In the genomic region with DNA sequence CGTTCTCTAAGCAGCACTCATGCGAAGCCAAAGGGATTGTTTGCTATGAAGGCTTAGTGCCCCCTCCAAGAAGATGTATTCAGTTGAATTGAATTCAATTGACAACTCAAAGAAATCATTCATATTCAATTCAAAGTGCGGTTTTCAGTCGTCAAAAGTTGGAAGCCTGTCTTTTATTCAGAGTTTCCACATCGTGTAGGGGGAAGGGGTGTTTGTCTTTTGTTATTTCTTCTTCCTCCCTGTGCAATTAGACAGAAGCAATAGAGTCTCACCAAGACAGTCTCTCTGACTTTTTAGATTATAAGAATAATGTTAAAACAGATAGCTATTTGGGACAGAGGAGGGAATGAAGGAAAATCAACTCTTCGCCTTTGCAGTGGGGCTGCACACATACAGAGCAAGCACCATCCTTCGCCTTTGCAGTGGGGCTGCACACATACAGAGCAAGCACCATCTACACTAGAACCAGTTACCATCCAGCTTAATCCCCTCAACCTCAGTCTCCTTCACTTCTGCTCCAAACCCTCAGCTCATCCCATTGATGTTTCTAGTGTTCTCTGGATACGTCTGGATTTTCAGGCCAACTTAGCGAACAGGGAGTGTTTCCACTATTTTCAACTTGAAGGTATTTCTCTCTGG, we compare ENCODE assay signal across 15 mouse cellular contexts.
A peak's percentile ranks its signal among the peaks of the same experiment; 100 is the strongest.
DNase-seq lines count a peak whose midpoint lies in the region; ATAC-seq and TF ChIP-seq lines count a peak whose summit lies in the region.
"Had no signal": no experiment of that assay in that cellular context is flagged by ENCODE, and none has a peak within 500 bp of the region (broad histone marks: within the 10 kb centered on the region; RNA-seq: fewer than 3 reads in every experiment).

No protein-coding gene starts in this region.

- peak overlapping the region; percentile 87 for H3K27ac ChIP-seq in heart, embryonic 13.5 days (replicated peaks)
- H3K27ac ChIP-seq in heart, adult 2 months, result no peak overlapping the region
- peak overlapping the region; percentile 82 for H3K27ac ChIP-seq in lung, embryonic 14.5 days (ENCODE audit: low read depth)
- peak overlapping the region; percentile 59; the same call in 1 of the 2 replicates for H3K27ac ChIP-seq in forebrain, embryonic 14.5 days (ENCODE audit: low read depth, low read length)
- peak overlapping the region; percentile 47; the same call in 1 of the 2 replicates for H3K27ac ChIP-seq in midbrain, embryonic 13.5 days
- H3K27ac ChIP-seq: embryonic facial prominence, embryonic 15.5 days; hindbrain, postnatal 0 days; left cerebral cortex, adult 2 months; limb, embryonic 15.5 days; neural tube, embryonic 15.5 days had no signal

- H3K36me3 ChIP-seq in heart, embryonic 13.5 days, result no peaks in the 10 kb centered on the region
- no peaks in the 10 kb centered on the region for H3K36me3 ChIP-seq in heart, adult 2 months (ENCODE audit: control insufficient read depth, insufficient read depth, low read length)
- no peaks in the 10 kb centered on the region for H3K36me3 ChIP-seq in lung, embryonic 14.5 days (ENCODE audit: insufficient read depth)
- H3K36me3 ChIP-seq in forebrain, embryonic 14.5 days (ENCODE audit: control insufficient read depth, insufficient read depth, low read length), result no peaks in the 10 kb centered on the region
- no peaks in the 10 kb centered on the region for H3K36me3 ChIP-seq in midbrain, embryonic 13.5 days
- H3K36me3 ChIP-seq: embryonic facial prominence, embryonic 15.5 days; limb, embryonic 15.5 days; neural tube, embryonic 15.5 days had no signal

- WGBS in heart, embryonic 13.5 days, result 68% methylated on average over 9 of the region's 9 CpGs
- WGBS in heart, adult 2 months, result 82% methylated on average over 9 of the region's 9 CpGs
- 64% methylated on average over 9 of the region's 9 CpGs for WGBS in lung, embryonic 14.5 days
- 29% methylated on average over 9 of the region's 9 CpGs for WGBS in forebrain, embryonic 14.5 days
- WGBS in midbrain, embryonic 13.5 days, result 35% methylated on average over 9 of the region's 9 CpGs

- peak overlapping the region; percentile 44; the same call in 1 of the 2 replicates for H3K9ac ChIP-seq in heart, embryonic 13.5 days
- H3K9ac ChIP-seq in heart, adult 2 months (ENCODE audit: low read depth, low read length), result no peak overlapping the region
- no peak overlapping the region for H3K9ac ChIP-seq in lung, embryonic 14.5 days
- no peak overlapping the region for H3K9ac ChIP-seq in forebrain, embryonic 14.5 days (ENCODE audit: low read length)
- no peak overlapping the region for H3K9ac ChIP-seq in midbrain, embryonic 13.5 days (replicated peaks)
- H3K9ac ChIP-seq: embryonic facial prominence, embryonic 15.5 days; limb, embryonic 15.5 days; neural tube, embryonic 15.5 days had no signal

- H3K4me2 ChIP-seq in heart, embryonic 13.5 days, result no peak overlapping the region
- no peak overlapping the region for H3K4me2 ChIP-seq in lung, embryonic 14.5 days
- no peak overlapping the region for H3K4me2 ChIP-seq in forebrain, embryonic 14.5 days (ENCODE audit: low read length)
- H3K4me2 ChIP-seq in midbrain, embryonic 13.5 days (replicated peaks), result no peak overlapping the region
- H3K4me2 ChIP-seq: embryonic facial prominence, embryonic 15.5 days; limb, embryonic 15.5 days; neural tube, embryonic 15.5 days had no signal

- no peaks in the 10 kb centered on the region for H3K9me3 ChIP-seq in heart, embryonic 13.5 days
- no peaks in the 10 kb centered on the region for H3K9me3 ChIP-seq in lung, embryonic 14.5 days (ENCODE audit: low read depth, low read length)
- no peaks in the 10 kb centered on the region for H3K9me3 ChIP-seq in forebrain, embryonic 14.5 days (replicated peaks; ENCODE audit: control insufficient read depth, low read length)
- H3K9me3 ChIP-seq in midbrain, embryonic 13.5 days, result no peaks in the 10 kb centered on the region
- H3K9me3 ChIP-seq: embryonic facial prominence, embryonic 15.5 days; limb, embryonic 15.5 days; neural tube, embryonic 15.5 days had no signal

- H3K27me3 ChIP-seq in heart, embryonic 13.5 days (replicated peaks), result no peaks in the 10 kb centered on the region
- H3K27me3 ChIP-seq in heart, adult 2 months (ENCODE audit: control insufficient read depth, insufficient read depth, low read length), result no peaks in the 10 kb centered on the region
- no peaks in the 10 kb centered on the region for H3K27me3 ChIP-seq in lung, embryonic 14.5 days (ENCODE audit: insufficient read depth, low read length)
- no peaks in the 10 kb centered on the region for H3K27me3 ChIP-seq in forebrain, embryonic 14.5 days (replicated peaks; ENCODE audit: control insufficient read depth, insufficient read depth, low read length)
- no peaks in the 10 kb centered on the region for H3K27me3 ChIP-seq in midbrain, embryonic 13.5 days
- H3K27me3 ChIP-seq: embryonic facial prominence, embryonic 15.5 days; limb, embryonic 15.5 days; neural tube, embryonic 15.5 days had no signal

- H3K4me3 ChIP-seq in heart, embryonic 13.5 days, result no peak overlapping the region
- H3K4me3 ChIP-seq in heart, adult 2 months, result no peak overlapping the region
- H3K4me3 ChIP-seq in lung, embryonic 14.5 days (ENCODE audit: low read depth, low read length), result no peak overlapping the region
- no peak overlapping the region for H3K4me3 ChIP-seq in forebrain, embryonic 14.5 days (ENCODE audit: low read depth, low read length)
- no peak overlapping the region for H3K4me3 ChIP-seq in midbrain, embryonic 13.5 days (replicated peaks)
- H3K4me3 ChIP-seq: embryonic facial prominence, embryonic 15.5 days; left cerebral cortex, adult 2 months; limb, embryonic 15.5 days; neural tube, embryonic 15.5 days had no signal

- intact Hi-C loops in heart, adult 2 months (cut with DNase I), result no loop called here

- no peak for TF ChIP-seq POLR2A in heart, adult 2 months (IDR thresholded peaks at IDR 0.05; ENCODE audit: insufficient read depth, low read depth, low read length)

- DNase-seq in heart, adult 2 months, result no peak
- DNase-seq in lung, embryonic 14.5 days, result no peak
- DNase-seq in lung, postnatal 25 days (ENCODE audit: low spot score), result no peak
- peak; percentile 39 for DNase-seq in forebrain, embryonic 14.5 days (ENCODE audit: low spot score)
- DNase-seq in left cerebral cortex, adult 18-20 months (ENCODE audit: low spot score in 2 of 2), result no peak
- no peak for DNase-seq in urinary bladder, postnatal 36 days (ENCODE audit: low spot score in 2 of 2)
- DNase-seq: cerebellum, adult 18-20 months; thymus, adult 18-20 months had no signal

- TF ChIP-seq CTCF in heart, adult 2 months (IDR thresholded peaks at IDR 0.05), result no peak
- no peak for TF ChIP-seq CTCF in lung, embryonic 14.5 days (IDR thresholded peaks at IDR 0.05; ENCODE audit: low read depth)

- no peak for ATAC-seq in heart, embryonic 13.5 days (ENCODE audit: extremely low read depth, insufficient number of reproducible peaks, low FRiP score, low TSS enrichment)
- peak; percentile 33; the same call in 1 of the 2 replicates for ATAC-seq in lung, embryonic 14.5 days (ENCODE audit: insufficient read depth)
- peak; percentile 63 for ATAC-seq in forebrain, embryonic 14.5 days
- ATAC-seq in midbrain, embryonic 13.5 days, result 0 out of 2 replicates have a peak, but pooled peaks have one; percentile 45
- ATAC-seq: hindbrain, postnatal 0 days had no signal

- no peak for TF ChIP-seq EP300 in heart, adult 2 months (IDR thresholded peaks at IDR 0.05; ENCODE audit: insufficient read depth, low read depth, low read length)

- peaks cover 28% of the 10 kb centered on the region for H3K4me1 ChIP-seq in heart, embryonic 13.5 days
- H3K4me1 ChIP-seq in heart, adult 2 months (ENCODE audit: control insufficient read depth, insufficient read depth, low read length), result no peaks in the 10 kb centered on the region
- peaks cover 7% of the 10 kb centered on the region for H3K4me1 ChIP-seq in lung, embryonic 14.5 days (ENCODE audit: insufficient read depth)
- peaks cover 17% of the 10 kb centered on the region for H3K4me1 ChIP-seq in forebrain, embryonic 14.5 days (ENCODE audit: control insufficient read depth, insufficient read depth, low read length)
- H3K4me1 ChIP-seq in midbrain, embryonic 13.5 days (replicated peaks), result peaks cover 15% of the 10 kb centered on the region
- H3K4me1 ChIP-seq: embryonic facial prominence, embryonic 15.5 days had no signal

- H3K79me2 ChIP-seq in heart, adult 2 months (replicated peaks; ENCODE audit: control insufficient read depth, insufficient read depth, low read length), result no peaks in the 10 kb centered on the region
